Mouse (Mus musculus): ENCODE measurements around the gene Fbxo48.

DNA sequence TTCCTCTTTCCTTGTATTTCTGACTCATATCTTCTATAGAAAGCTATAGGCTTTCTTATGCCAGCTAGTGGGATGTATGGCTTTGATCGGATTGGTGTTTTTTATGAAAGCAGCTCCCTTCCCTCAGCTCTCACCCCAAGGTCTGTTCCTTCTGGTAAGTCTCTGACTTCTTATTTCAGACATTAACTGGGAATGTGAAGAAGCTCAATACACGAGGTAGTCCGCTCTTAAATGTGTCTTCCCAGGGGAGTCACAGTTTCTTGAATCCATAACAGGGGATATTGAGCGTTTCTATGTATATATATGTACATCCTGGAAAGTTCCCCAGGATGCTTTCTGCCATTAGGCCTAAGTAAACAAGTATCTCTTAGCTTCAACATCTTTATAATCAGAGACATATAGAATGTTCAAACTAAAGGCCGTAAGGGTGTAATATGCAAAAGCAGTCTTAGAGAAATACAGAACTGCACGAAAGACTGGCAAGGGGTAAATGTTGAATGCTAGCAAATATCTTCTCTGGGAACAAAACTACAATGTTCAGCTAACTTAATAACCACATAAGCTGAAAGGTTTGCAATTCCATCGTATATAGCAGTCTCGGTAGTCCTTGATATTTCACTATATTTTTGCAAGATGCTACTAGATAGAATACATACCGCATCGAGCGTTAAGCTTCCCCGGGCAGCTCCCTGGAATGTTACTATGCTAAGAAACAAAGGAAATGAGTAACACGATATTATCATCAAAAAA lies 774 bp upstream of the Fbxo48 start:
- TF ChIP-seq CTCF (IDR thresholded peaks at IDR 0.05; ENCODE audit: low read depth, low read length) (no peak), POLR2A (IDR thresholded peaks at IDR 0.05; ENCODE audit: borderline replicate concordance, low read depth, low read length) (no peak)

All from bone marrow macrophage, adult 2 months (primary cell).